Mouse (Mus musculus): ENCODE measurements around the gene Samd7.

- TF ChIP-seq POLR2A (IDR thresholded peaks at IDR 0.05; ENCODE audit: low read depth, low read length) (no peak), CTCF (IDR thresholded peaks at IDR 0.05; ENCODE audit: extremely low read depth, insufficient read depth, insufficient read length, insufficient replicate concordance) (no peak)
Observed at GRCm38 (mm10) chr3:30774677-30775076, 28.6 kb downstream of the Samd7 start.
